Mouse (Mus musculus): ENCODE measurements at regions not wholly inside any gene's neighbourhood (a gene's known extent, or its start where the extent isn't known, plus 50 kb on each side); places are given as distances from the start of the nearest gene placed in this dataset.

GRCm38 (mm10) chr1:51647955-51648354, 169.7 kb upstream of the Nabp1 start:
- in situ Hi-C loops (cut with MboI, MseI), result loop anchor here (5.0 to 10.0 kb wide), 3 partner anchors 299 to 447 kb away; no protein-coding TSS in a partner anchor

GRCm38 (mm10) chr1:51644399-51644798, 166.2 kb upstream of the Nabp1 start:
- in situ Hi-C loops (cut with MboI, MseI), result loop anchor here (5.0 to 10.0 kb wide), 3 partner anchors 303 to 453 kb away; no protein-coding TSS in a partner anchor

DNA sequence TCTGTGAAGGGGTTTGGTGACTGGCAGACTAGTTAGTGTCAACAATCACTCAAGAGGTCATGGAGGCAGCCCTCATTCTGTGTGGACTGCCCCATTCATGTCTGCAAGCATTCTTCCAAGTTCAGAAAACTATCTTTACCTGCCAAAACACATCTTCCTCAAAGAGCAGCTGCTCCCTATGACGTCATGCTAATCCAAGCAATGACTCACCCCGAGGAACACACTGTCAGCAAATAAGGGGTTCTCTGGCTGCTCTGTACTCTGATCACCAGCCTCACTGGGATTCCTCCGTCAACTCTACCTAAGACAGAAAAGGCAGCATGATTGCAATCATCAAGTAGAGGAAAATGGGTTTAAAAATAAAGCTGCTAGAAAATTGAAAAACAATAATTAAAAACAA, 165.4 kb upstream of the Nabp1 start:
- in situ Hi-C loops (cut with MboI, MseI), result loop anchor here (5.0 to 10.0 kb wide), 3 partner anchors 304 to 454 kb away; no protein-coding TSS in a partner anchor

GRCm38 (mm10) chr1:51638519-51639302, 160.5 kb upstream of the Nabp1 start:
- in situ Hi-C loops (cut with MboI, MseI), result no loop called here

DNA sequence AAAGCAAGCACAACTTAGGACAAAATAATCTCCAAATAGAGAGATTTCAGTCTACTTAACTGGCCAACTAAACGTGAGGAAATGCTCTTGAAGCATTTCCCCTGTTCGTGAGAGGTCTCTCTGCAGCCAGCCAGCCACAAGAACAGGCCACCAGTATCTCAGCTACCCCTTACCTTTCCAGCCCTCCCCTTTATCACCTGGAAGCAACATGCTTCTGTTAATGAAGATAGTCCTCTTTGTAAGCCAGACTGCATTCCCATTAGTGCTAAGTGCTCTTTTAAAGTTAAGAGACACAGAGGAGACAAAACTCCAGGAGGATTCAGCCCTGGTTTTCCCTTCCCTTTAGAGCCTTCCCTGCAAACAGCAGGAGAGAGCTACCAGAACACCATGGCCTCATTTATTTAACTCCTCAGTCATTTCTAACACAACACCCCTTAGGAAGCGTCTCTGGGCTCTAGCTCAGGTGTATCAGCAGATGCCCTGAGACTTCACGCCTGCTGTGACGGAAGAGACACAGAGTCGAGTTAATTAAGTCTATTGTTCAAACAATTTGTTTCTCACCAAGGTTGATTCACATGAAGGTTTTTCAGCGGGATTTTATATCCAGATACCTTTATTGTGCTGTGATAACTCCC, 157.8 kb upstream of the Nabp1 start:
- in situ Hi-C loops (cut with MboI, MseI), result no loop called here

- in situ Hi-C loops (cut with MboI, MseI), result no loop called here
Observed at GRCm38 (mm10) chr1:51633795-51634194, 155.6 kb upstream of the Nabp1 start.

- in situ Hi-C loops (cut with MboI, MseI), result no loop called here
Observed at GRCm38 (mm10) chr1:51632851-51633250, 154.6 kb upstream of the Nabp1 start.

GRCm38 (mm10) chr1:51629848-51630247, 151.6 kb upstream of the Nabp1 start:
- in situ Hi-C loops (cut with MboI, MseI), result loop anchor here in 1 of 2 experiments (10.0 kb wide), 1 partner anchor 1715 kb away; no protein-coding TSS in a partner anchor

- in situ Hi-C loops (cut with MboI, MseI), result loop anchor here in 1 of 2 experiments (10.0 kb wide), 1 partner anchor 1717 kb away; no protein-coding TSS in a partner anchor
Observed at GRCm38 (mm10) chr1:51628137-51628793, 150.0 kb upstream of the Nabp1 start.

- in situ Hi-C loops (cut with MboI, MseI), result loop anchor here in 1 of 2 experiments (10.0 kb wide), 1 partner anchor 1718 kb away; no protein-coding TSS in a partner anchor
Observed at GRCm38 (mm10) chr1:51626303-51626702, 148.1 kb upstream of the Nabp1 start.

DNA sequence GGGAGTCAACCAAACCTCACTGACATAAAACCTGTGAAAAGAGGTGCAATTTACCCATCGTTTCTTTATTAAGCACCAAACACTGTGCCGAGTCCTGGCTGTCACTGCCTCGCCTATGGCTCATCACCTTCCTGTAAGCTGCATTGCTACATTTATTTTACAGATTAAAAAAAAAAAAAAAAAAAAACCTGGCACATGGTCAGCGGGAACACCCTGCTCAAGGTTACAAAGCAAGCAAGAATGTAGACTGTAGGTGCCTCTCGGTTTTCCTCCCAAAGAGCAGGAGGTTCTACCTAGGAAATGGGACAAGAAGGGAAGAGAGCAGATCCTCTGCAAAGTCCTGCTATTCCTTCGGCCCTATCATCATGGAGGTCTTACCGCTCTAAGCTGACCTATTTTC, 146.9 kb upstream of the Nabp1 start:
- in situ Hi-C loops (cut with MboI, MseI), result loop anchor here in 1 of 2 experiments (10.0 kb wide), 1 partner anchor 1720 kb away; no protein-coding TSS in a partner anchor

DNA sequence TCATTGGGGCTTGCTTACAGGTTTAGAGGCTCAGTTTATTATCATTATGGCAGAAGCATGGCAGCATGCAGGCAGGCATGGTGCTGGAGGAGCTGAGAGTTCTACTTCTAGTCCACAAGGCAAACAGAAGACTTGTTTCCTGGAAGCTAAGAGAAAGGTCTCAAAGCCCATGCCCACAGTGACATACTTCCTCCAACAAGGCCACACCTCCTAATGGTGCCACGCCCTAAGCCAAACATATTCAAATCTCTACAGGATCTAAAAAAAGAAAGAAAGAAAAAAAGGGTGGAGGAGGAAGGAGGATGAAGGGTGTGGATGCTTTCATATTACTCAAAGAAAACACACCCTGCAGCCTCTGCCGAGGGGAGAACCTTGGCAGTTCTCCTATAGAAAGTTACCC, 146.3 kb upstream of the Nabp1 start:
- in situ Hi-C loops (cut with MboI, MseI), result loop anchor here in 1 of 2 experiments (5.0 to 10.0 kb wide), 2 partner anchors 267 to 1720 kb away; no protein-coding TSS in a partner anchor

- in situ Hi-C loops (cut with MboI, MseI), result loop anchor here in 1 of 2 experiments (5.0 to 10.0 kb wide), 2 partner anchors 266 to 1722 kb away; no protein-coding TSS in a partner anchor
Observed at GRCm38 (mm10) chr1:51622986-51623385, 144.8 kb upstream of the Nabp1 start.

GRCm38 (mm10) chr1:51622181-51622862, 144.1 kb upstream of the Nabp1 start:
- in situ Hi-C loops (cut with MboI, MseI), result loop anchor here in 1 of 2 experiments (5.0 to 10.0 kb wide), 2 partner anchors 265 to 1722 kb away; no protein-coding TSS in a partner anchor

DNA sequence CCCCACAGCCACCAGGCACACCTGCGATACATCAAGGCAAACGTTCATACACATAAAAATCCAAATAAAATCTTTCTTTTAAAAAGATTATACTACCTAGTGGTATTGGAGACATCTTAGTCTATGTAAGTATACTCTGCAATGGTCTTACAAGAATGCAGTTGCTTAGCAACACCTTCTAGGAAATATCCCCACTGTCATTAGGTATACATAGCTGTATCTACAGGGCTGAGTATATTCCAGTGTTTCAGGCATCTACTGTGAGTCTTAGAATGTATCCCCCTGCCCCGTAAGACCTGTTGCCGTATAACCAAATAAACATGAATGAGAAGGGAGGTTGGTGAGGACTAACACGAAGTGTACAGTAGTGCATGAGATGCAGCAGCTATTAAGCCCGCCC, 142.8 kb upstream of the Nabp1 start:
- in situ Hi-C loops (cut with MboI, MseI), result loop anchor here in 1 of 2 experiments (5.0 to 10.0 kb wide), 2 partner anchors 264 to 1724 kb away; no protein-coding TSS in a partner anchor

GRCm38 (mm10) chr1:51617502-51618251, 139.5 kb upstream of the Nabp1 start:
- in situ Hi-C loops (cut with MboI, MseI), result loop anchor here (5.0 to 10.0 kb wide), 2 partner anchors 653 to 655 kb away; no protein-coding TSS in a partner anchor

GRCm38 (mm10) chr1:51616091-51616490, 137.9 kb upstream of the Nabp1 start:
- in situ Hi-C loops (cut with MboI, MseI), result loop anchor here (5.0 to 10.0 kb wide), 2 partner anchors 651 to 654 kb away; no protein-coding TSS in a partner anchor

DNA sequence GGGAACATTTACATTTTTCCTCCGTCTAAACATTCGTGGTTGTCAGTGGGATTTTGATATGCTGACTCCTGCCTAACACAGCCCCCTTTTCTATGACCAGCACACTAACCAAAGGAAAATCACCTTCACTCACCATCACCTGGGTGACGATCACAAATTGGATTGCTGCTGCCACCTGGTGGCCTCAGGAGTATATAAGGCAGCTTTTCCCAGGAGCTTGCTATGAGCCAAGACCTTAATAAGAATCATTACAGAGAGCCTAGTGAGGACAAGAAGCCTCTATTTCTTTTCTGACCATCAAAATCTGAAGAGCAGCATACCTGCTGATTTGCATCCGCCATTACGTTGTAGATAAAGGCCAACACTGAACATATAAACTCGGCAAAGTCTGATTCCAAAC, 137.3 kb upstream of the Nabp1 start:
- in situ Hi-C loops (cut with MboI, MseI), result loop anchor here (5.0 to 10.0 kb wide), 2 partner anchors 651 to 653 kb away; no protein-coding TSS in a partner anchor

GRCm38 (mm10) chr1:51614700-51615099, 136.5 kb upstream of the Nabp1 start:
- in situ Hi-C loops (cut with MboI, MseI), result loop anchor here (5.0 to 10.0 kb wide), 2 partner anchors 650 to 652 kb away; no protein-coding TSS in a partner anchor

DNA sequence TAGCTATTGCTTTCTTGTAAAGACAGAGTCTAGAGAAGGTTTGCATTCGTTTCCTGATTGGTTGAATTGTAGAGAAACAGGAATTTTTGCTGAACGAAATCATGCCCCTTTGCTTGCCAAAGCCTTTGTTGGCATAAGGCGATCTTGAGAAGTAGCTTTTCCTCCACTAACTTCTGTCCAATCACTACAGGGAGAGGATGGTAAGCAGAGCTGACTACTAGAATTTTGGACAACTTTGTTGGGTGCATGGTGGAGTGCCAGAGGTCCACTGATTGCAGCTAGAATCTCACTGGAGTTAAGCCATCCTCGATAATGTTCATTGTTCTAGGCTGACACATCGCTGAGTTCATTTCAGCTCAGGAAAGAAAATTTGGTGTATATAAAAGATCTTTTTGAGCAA, 131.1 kb upstream of the Nabp1 start:
- in situ Hi-C loops (cut with MboI, MseI), result no loop called here

Data from T-helper 17 cell (primary cell).